Mouse (Mus musculus): ENCODE data around the gene Pabpn1.

DNA sequence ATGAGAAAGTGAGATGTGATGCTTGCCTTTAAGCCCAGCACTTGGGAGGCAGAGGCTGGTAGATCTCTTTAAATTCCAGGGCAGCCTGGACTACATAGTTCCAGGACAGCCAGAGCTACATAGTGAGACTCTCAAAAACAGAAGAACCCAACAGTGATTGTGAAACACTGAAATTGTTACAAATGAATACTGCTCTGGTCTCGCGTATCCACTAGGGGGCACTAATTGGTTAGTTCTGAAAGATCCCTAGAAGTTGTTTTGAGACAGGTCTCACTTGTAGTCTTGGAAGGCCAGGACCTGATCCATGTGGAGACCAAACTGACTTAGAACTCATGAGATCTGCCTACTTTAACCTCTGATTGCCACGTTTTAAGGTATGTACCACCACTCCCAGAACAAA, 8.1 kb downstream of the Pabpn1 start:
- no peak for TF ChIP-seq POLR2A (IDR thresholded peaks at IDR 0.05; ENCODE audit: low read depth, low read length)
- peak; percentile 41 for TF ChIP-seq CTCF (conservative IDR thresholded peaks at IDR 0.05; ENCODE audit: insufficient read depth, insufficient read length, low read depth, low read length)

Measured in kidney, adult 2 months (tissue).